Mouse (Mus musculus): ENCODE data around the gene Trpm2. TPM values are rescaled to one million over a fixed set of nuclear protein-coding genes. Genes with fewer than 3 reads are reported as not detected.

The Trpm2 gene
- polyA plus RNA-seq, 1 experiment from 2014 or later: 2.2 TPM

GRCm38 (mm10) chr10:78009184-78009944 is 39.0 kb upstream of the Trpm2 start:
- no peaks in the 10 kb centered on the region for H3K9me3 ChIP-seq (replicated peaks)
- H3K4me3 ChIP-seq (replicated peaks): peak overlapping the region; percentile 85
- peak; percentile 92 for ATAC-seq (ENCODE audit: insufficient read depth)
- 0 out of 2 replicates have a peak, but pooled peaks cover 7% of the 10 kb centered on the region for H3K36me3 ChIP-seq (replicated peaks)
- H3K27me3 ChIP-seq: no peaks in the 10 kb centered on the region
- peak overlapping the region; percentile 91 for H3K9ac ChIP-seq
- peak overlapping the region; percentile 99 for H3K27ac ChIP-seq (replicated peaks)
- under 1% methylated on average over 59 of the region's 59 CpGs for WGBS (ENCODE audit: insufficient replicate concordance)
- peak overlapping the region; percentile 96 for H3K4me2 ChIP-seq
- H3K4me1 ChIP-seq (replicated peaks): peaks cover 64% of the 10 kb centered on the region

GRCm38 (mm10) chr10:78008169-78008568 is 37.8 kb upstream of the Trpm2 start:
- H3K9ac ChIP-seq: peak overlapping the region; percentile 91
- peaks cover 74% of the 10 kb centered on the region for H3K4me1 ChIP-seq (replicated peaks)
- peak overlapping the region; percentile 99 for H3K27ac ChIP-seq (replicated peaks)
- H3K4me2 ChIP-seq: peak overlapping the region; percentile 96
- H3K27me3 ChIP-seq: no peaks in the 10 kb centered on the region
- peak overlapping the region; percentile 85 for H3K4me3 ChIP-seq (replicated peaks)
- H3K9me3 ChIP-seq (replicated peaks): no peaks in the 10 kb centered on the region
- peaks cover 14% of the 10 kb centered on the region for H3K36me3 ChIP-seq (replicated peaks)
- 13% methylated on average over 3 of the region's 3 CpGs for WGBS (ENCODE audit: insufficient replicate concordance)
- peak; percentile 40 for ATAC-seq (ENCODE audit: insufficient read depth)

- H3K4me3 ChIP-seq (replicated peaks): peak overlapping the region; percentile 85
Observed at GRCm38 (mm10) chr10:78007203-78007602, 36.8 kb upstream of the Trpm2 start.

GRCm38 (mm10) chr10:78005791-78006438 is 35.6 kb upstream of the Trpm2 start:
- Histone ChIP-seq H3K27ac (replicated peaks) (peak overlapping the region; percentile 99), H3K9ac (peak overlapping the region; percentile 91; the same call in 1 of the 2 replicates), H3K27me3 (no peaks in the 10 kb centered on the region), H3K4me2 (peak overlapping the region; percentile 96), H3K9me3 (replicated peaks) (no peaks in the 10 kb centered on the region), H3K36me3 (replicated peaks) (peaks cover 36% of the 10 kb centered on the region), H3K4me1 (replicated peaks) (peaks cover 66% of the 10 kb centered on the region), H3K4me3 (replicated peaks) (peak overlapping the region; percentile 85; the same call in 1 of the 2 replicates)
- ATAC-seq (ENCODE audit: insufficient read depth): no peak
- 80% methylated on average over 4 of the region's 4 CpGs for WGBS (ENCODE audit: insufficient replicate concordance)

More at GRCm38 (mm10) chr10:78007203-78007602, 36.8 kb upstream of the Trpm2 start:
- peak overlapping the region; percentile 99 for H3K27ac ChIP-seq (replicated peaks)
- no peak for ATAC-seq (ENCODE audit: insufficient read depth)
- H3K4me2 ChIP-seq: peak overlapping the region; percentile 96
- 7% methylated on average over 7 of the region's 7 CpGs for WGBS (ENCODE audit: insufficient replicate concordance)
- peaks cover 67% of the 10 kb centered on the region for H3K4me1 ChIP-seq (replicated peaks)
- H3K27me3 ChIP-seq: no peaks in the 10 kb centered on the region
- peak overlapping the region; percentile 91; the same call in 1 of the 2 replicates for H3K9ac ChIP-seq
- no peaks in the 10 kb centered on the region for H3K9me3 ChIP-seq (replicated peaks)
- H3K36me3 ChIP-seq (replicated peaks): peaks cover 23% of the 10 kb centered on the region

GRCm38 (mm10) chr10:78004479-78005100 is 34.2 kb upstream of the Trpm2 start:
- H3K27ac ChIP-seq (replicated peaks): peak overlapping the region; percentile 99
- peaks cover 59% of the 10 kb centered on the region for H3K4me1 ChIP-seq (replicated peaks)
- peak overlapping the region; percentile 31 for H3K9ac ChIP-seq
- H3K4me2 ChIP-seq: peak overlapping the region; percentile 96
- no peaks in the 10 kb centered on the region for H3K9me3 ChIP-seq (replicated peaks)
- peak; percentile 58 for ATAC-seq (ENCODE audit: insufficient read depth)
- WGBS (ENCODE audit: insufficient replicate concordance): 31% methylated on average over 3 of the region's 3 CpGs
- H3K4me3 ChIP-seq (replicated peaks): peak overlapping the region; percentile 38
- H3K27me3 ChIP-seq: no peaks in the 10 kb centered on the region
- H3K36me3 ChIP-seq (replicated peaks): peaks cover 50% of the 10 kb centered on the region

- no peak overlapping the region for H3K4me3 ChIP-seq (replicated peaks)
- H3K27ac ChIP-seq (replicated peaks): no peak overlapping the region
- no peaks in the 10 kb centered on the region for H3K27me3 ChIP-seq
- peaks cover 41% of the 10 kb centered on the region for H3K4me1 ChIP-seq (replicated peaks)
- no peaks in the 10 kb centered on the region for H3K9me3 ChIP-seq (replicated peaks)
- WGBS (ENCODE audit: insufficient replicate concordance): 76% methylated on average over 2 of the region's 2 CpGs
- ATAC-seq (ENCODE audit: insufficient read depth): no peak
- peaks cover 72% of the 10 kb centered on the region for H3K36me3 ChIP-seq (replicated peaks)
- no peak overlapping the region for H3K9ac ChIP-seq
- no peak overlapping the region for H3K4me2 ChIP-seq
Observed at GRCm38 (mm10) chr10:78002316-78002715, 32.0 kb upstream of the Trpm2 start.

- no peak for ATAC-seq (ENCODE audit: insufficient read depth)
- H3K4me2 ChIP-seq: no peak overlapping the region
- 88% methylated on average over 11 of the region's 11 CpGs for WGBS (ENCODE audit: insufficient replicate concordance)
- H3K4me3 ChIP-seq (replicated peaks): no peak overlapping the region
- H3K36me3 ChIP-seq (replicated peaks): peaks cover 77% of the 10 kb centered on the region
- no peaks in the 10 kb centered on the region for H3K27me3 ChIP-seq
- no peak overlapping the region for H3K9ac ChIP-seq
- no peaks in the 10 kb centered on the region for H3K9me3 ChIP-seq (replicated peaks)
- no peak overlapping the region for H3K27ac ChIP-seq (replicated peaks)
- peaks cover 36% of the 10 kb centered on the region for H3K4me1 ChIP-seq (replicated peaks)
Observed at GRCm38 (mm10) chr10:78001796-78002195, 31.4 kb upstream of the Trpm2 start.

- H3K9ac ChIP-seq: no peak overlapping the region
- no peak overlapping the region for H3K27ac ChIP-seq (replicated peaks)
- no peaks in the 10 kb centered on the region for H3K9me3 ChIP-seq (replicated peaks)
- peaks cover 20% of the 10 kb centered on the region for H3K4me1 ChIP-seq (replicated peaks)
- no peaks in the 10 kb centered on the region for H3K27me3 ChIP-seq
- no peak for ATAC-seq (ENCODE audit: insufficient read depth)
- WGBS (ENCODE audit: insufficient replicate concordance): 89% methylated on average over 5 of the region's 5 CpGs
- no peak overlapping the region for H3K4me3 ChIP-seq (replicated peaks)
- H3K4me2 ChIP-seq: no peak overlapping the region
- H3K36me3 ChIP-seq (replicated peaks): peaks cover 87% of the 10 kb centered on the region
Observed at GRCm38 (mm10) chr10:78000200-78000599, 29.8 kb upstream of the Trpm2 start.

GRCm38 (mm10) chr10:77995639-77996038 is 25.3 kb upstream of the Trpm2 start:
- H3K36me3 ChIP-seq (replicated peaks): peaks cover 100% of the 10 kb centered on the region
- H3K27me3 ChIP-seq: no peaks in the 10 kb centered on the region
- no peak overlapping the region for H3K9ac ChIP-seq
- 79% methylated on average over 3 of the region's 3 CpGs for WGBS (ENCODE audit: insufficient replicate concordance)
- no peak overlapping the region for H3K4me2 ChIP-seq
- ATAC-seq (ENCODE audit: insufficient read depth): no peak
- no peak overlapping the region for H3K4me3 ChIP-seq (replicated peaks)
- no peaks in the 10 kb centered on the region for H3K4me1 ChIP-seq (replicated peaks)
- no peaks in the 10 kb centered on the region for H3K9me3 ChIP-seq (replicated peaks)
- H3K27ac ChIP-seq (replicated peaks): no peak overlapping the region

GRCm38 (mm10) chr10:77985775-77986174 is 15.4 kb upstream of the Trpm2 start:
- no peaks in the 10 kb centered on the region for H3K4me1 ChIP-seq (replicated peaks)
- no peak overlapping the region for H3K4me2 ChIP-seq
- H3K27me3 ChIP-seq: no peaks in the 10 kb centered on the region
- no peak overlapping the region for H3K9ac ChIP-seq
- no peak overlapping the region for H3K4me3 ChIP-seq (replicated peaks)
- no peak overlapping the region for H3K27ac ChIP-seq (replicated peaks)
- H3K36me3 ChIP-seq (replicated peaks): peaks cover 43% of the 10 kb centered on the region
- WGBS (ENCODE audit: insufficient replicate concordance): 75% methylated on average over 5 of the region's 5 CpGs
- ATAC-seq (ENCODE audit: insufficient read depth): no peak
- no peaks in the 10 kb centered on the region for H3K9me3 ChIP-seq (replicated peaks)

GRCm38 (mm10) chr10:77984660-77985059 is 14.3 kb upstream of the Trpm2 start:
- no peak overlapping the region for H3K27ac ChIP-seq (replicated peaks)
- H3K9ac ChIP-seq: no peak overlapping the region
- H3K36me3 ChIP-seq (replicated peaks): peaks cover 32% of the 10 kb centered on the region
- no peak overlapping the region for H3K4me2 ChIP-seq
- no peak overlapping the region for H3K4me3 ChIP-seq (replicated peaks)
- no peaks in the 10 kb centered on the region for H3K27me3 ChIP-seq
- H3K9me3 ChIP-seq (replicated peaks): no peaks in the 10 kb centered on the region
- 0% methylated on average over 4 of the region's 4 CpGs for WGBS (ENCODE audit: insufficient replicate concordance)
- H3K4me1 ChIP-seq (replicated peaks): no peaks in the 10 kb centered on the region; the same call in 1 of the 2 replicates
- ATAC-seq (ENCODE audit: insufficient read depth): no peak
